Mouse (Mus musculus): ENCODE results near the gene D930020B18Rik.

DNA sequence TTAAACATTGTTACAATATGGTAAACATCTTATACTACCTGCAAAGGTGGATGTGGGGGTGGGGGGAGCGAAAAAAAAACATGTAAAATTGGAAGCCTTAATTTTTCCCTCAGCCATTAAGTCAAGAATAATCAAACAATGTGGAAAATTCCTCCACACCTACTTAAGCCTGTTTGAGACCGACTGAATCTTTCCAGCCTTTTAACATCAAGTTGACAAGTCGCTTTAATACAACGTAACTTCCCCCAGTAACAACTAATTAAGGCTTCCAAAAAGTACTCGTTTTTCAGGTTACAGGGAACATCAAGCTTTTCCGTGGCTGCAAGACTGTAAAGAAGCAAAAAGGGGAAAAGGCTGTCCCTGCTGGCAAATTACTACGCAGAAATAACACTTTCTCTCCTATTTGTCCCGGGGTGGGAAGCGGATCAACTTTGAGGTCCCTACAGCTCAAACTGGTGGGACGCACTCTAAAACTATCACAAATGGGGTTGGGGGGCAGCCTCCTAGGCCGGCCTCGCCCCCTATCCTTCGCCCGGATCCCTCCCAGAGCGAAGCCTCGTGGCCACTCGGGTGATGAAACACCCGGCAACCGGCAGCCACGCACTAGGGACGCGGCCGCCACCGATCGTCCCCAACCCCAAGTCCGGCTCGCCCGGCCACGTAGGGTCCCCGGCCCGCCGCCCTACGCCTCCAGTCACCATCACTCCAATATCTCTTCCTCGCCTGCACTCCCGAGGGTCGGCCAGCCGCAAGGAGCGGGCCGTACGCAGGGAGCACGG lies 15.8 kb upstream of the D930020B18Rik start:
- TF ChIP-seq POLR2A (IDR thresholded peaks at IDR 0.05; ENCODE audit: control insufficient read depth, extremely low read depth, insufficient read depth, low read length, poor library complexity) (no peak), CTCF (IDR thresholded peaks at IDR 0.05; ENCODE audit: borderline replicate concordance, control insufficient read depth, extremely low read depth, insufficient read depth, low read length, poor library complexity) (no peak)

Data from thymus, adult 2 months (tissue).